Mouse (Mus musculus) neural tube, embryonic 14.5 days (tissue): ENCODE measurements at regions not wholly inside any gene's neighbourhood (a gene's known extent, or its start where the extent isn't known, plus 50 kb on each side); places are given as distances from the start of the nearest gene placed in this dataset.

Experiments
- ATAC-seq: fragments of 200-750 bp; cut with Nextera tagmentation; 2 replicates; pipeline ENCODE4 v1.8.0; 2017; ENCODE audit warnings: low read depth, mild to moderate bottlenecking, moderate TSS enrichment, moderate library complexity
- H3K27ac ChIP-seq: fragments of 300-500 bp; sonication (generic); 2 replicates; pipeline ENCODE4 v1.5.1; 2014; ENCODE audit warnings: low read depth, mild to moderate bottlenecking, control low read depth, low read length, moderate library complexity, mixed read lengths
- H3K27me3 ChIP-seq: fragments of 300-500 bp; sonication (generic); 2 replicates; pipeline ENCODE4 v1.6.1; 2014; ENCODE audit warnings: low read length; ENCODE audit not compliant: control insufficient read depth, insufficient read depth
- H3K36me3 ChIP-seq: fragments of 300-500 bp; sonication (generic); 2 replicates; pipeline ENCODE4 v1.6.1; 2014; ENCODE audit warnings: low read length, mixed read lengths; ENCODE audit not compliant: control insufficient read depth, insufficient read depth
- H3K4me1 ChIP-seq: fragments of 300-500 bp; sonication (generic); 2 replicates; pipeline ENCODE4 v1.6.1; 2014; ENCODE audit warnings: low read length; ENCODE audit not compliant: control insufficient read depth, insufficient read depth
- H3K4me2 ChIP-seq: fragments of 300-500 bp; sonication (generic); 2 replicates; pipeline ENCODE4 v1.6.1; 2014; ENCODE audit warnings: mild to moderate bottlenecking, low read depth, low read length, control low read depth
- H3K4me3 ChIP-seq: fragments of 300-500 bp; sonication (generic); 2 replicates; pipeline ENCODE4 v1.5.1; 2014; ENCODE audit warnings: low read depth, low read length, control low read depth, mixed read lengths
- H3K9ac ChIP-seq: fragments of 300-500 bp; sonication (generic); replicated peaks from 2 replicates; pipeline ENCODE4 v1.6.1; 2014; ENCODE audit warnings: low read depth, mild to moderate bottlenecking, control low read depth, low read length, mixed read lengths
- H3K9me3 ChIP-seq: fragments of 300-500 bp; sonication (generic); 2 replicates; pipeline ENCODE4 v1.6.1; 2016; ENCODE audit warnings: low read length; ENCODE audit not compliant: control insufficient read depth
- WGBS: fragments of 180-500 bp; shearing (Covaris S2); extraction: QIAGEN DNeasy Blood & Tissue Kit; methylation state at CpG from one replicate; pipeline ENCODE4 v1.1.7; 2014; 5-methylcytosine and 5-hydroxymethylcytosine counted together

DNA sequence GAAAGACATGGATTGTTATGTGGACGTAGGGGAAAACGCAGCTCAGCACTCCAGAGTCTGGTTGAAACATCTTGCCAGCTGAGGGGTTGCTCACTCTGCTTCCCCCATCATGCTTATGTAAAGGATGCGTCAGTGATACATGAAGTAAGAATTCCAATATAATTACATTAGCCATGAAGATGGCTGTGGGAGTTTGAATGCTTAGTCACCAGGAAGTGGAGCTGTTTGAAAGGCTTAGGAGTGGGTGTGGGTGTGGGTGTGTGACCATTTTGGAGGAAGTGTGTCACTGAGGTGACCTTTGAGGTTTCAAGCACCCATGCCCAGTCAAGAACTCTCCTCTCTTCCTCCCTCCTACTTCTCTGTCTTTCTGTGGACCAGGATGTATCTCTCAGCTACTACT is 295.8 kb downstream of the Scg2 start:
- H3K27me3 ChIP-seq, result no peaks in the 10 kb centered on the region
- H3K36me3 ChIP-seq, result no peaks in the 10 kb centered on the region
- H3K9me3 ChIP-seq, result no peaks in the 10 kb centered on the region
- H3K4me1 ChIP-seq, result no peaks in the 10 kb centered on the region
- H3K4me3 ChIP-seq, result no peak overlapping the region
- no peak for ATAC-seq
- 91% methylated on average over 3 of the region's 3 CpGs for WGBS
- no peak overlapping the region for H3K27ac ChIP-seq
- no peak overlapping the region for H3K4me2 ChIP-seq
- no peak overlapping the region for H3K9ac ChIP-seq
